Mouse (Mus musculus) liver, postnatal 0 days (tissue): ENCODE data around the gene Smpd4.

ENCODE experiments used
- CTCF ChIP-seq: sonication (generic); IDR thresholded peaks from 2 replicates; pipeline ENCODE4 v1.5.1; 2016; ENCODE audit warnings: antibody characterized with exemption, low read depth
- EP300 ChIP-seq: IDR thresholded peaks from 2 replicates; pipeline ENCODE4 v1.6.1; 2016; ENCODE audit warnings: antibody characterized with exemption, low read depth, mild to moderate bottlenecking

DNA sequence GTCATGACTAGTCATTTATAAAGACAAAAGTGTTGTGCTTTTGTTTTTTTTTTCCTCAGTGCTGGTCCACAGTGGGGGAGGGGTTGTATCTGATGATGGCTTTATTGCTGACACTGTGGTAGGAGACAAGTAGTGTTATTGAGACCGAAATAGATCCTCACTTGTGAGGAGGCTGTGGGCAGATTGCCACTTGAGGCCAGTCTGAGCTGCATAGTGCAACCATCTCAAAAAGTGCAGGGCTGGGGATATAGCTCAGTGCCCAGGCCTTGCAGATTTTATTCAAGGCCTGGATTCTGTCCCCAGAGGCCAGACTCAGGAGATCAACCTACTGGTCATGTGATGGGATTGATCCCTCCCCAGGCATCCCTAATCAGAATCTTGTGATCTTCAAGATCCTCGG, 17.8 kb downstream of the Smpd4 start:
- TF ChIP-seq CTCF = no peak
- TF ChIP-seq EP300 = no peak
